Mouse (Mus musculus) olfactory bulb, adult 2 months (tissue): ENCODE results near the gene Pusl1.

Source experiments
- CTCF ChIP-seq: fragments of 200-500 bp; IDR thresholded peaks from 2 replicates; pipeline ENCODE4 v1.5.1; 2012; ENCODE audit warnings: low read depth, mild to moderate bottlenecking, low read length, moderate library complexity; ENCODE audit not compliant: insufficient read depth
- POLR2A ChIP-seq: fragments of 200-500 bp; IDR thresholded peaks from 2 replicates; pipeline ENCODE4 v1.6.1; 2012; ENCODE audit warnings: mild to moderate bottlenecking, low read depth, low read length, moderate library complexity; ENCODE audit not compliant: insufficient read depth

DNA sequence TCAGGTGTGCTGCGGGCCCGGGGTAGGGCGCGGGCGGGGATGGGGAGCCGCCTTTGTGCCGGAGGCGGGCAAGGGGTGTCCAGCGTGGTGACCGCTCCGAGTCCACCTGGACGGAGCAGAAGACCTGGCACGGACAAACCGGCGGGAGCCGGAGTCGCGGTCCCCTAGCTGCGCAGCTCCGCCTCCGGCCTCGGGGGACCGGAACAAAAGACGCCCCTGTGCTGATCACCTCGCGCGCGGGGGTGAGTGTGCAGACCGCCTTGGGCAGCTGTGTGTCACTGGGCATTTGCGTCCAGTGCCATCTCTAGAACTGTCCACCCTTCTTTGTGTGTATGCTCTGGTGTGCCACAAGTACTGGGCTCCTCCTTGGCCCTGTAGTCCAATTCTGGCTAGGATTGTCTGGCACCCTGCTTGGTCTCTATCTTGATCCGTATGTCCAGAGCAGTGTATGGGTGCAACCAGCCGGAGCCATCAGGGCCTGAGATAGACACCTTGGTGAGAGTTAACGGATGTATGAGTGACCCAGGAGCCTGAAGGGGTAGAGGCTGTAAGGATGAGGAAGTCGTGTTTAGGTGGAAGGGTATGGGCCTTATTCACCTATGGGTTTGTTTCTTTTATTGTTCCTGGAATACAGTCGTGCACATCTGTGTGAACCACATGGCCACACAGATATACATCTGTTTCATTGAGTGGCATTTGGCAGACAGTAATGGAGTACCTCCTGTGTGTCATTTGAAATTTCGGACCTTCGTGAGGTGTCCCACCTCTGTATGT, 1.0 kb upstream of the Pusl1 start:
- TF ChIP-seq CTCF (no peak), POLR2A (no peak)
